Mouse (Mus musculus) MEL-GATA-1-ER (cell line): ENCODE results near the gene Cacna1h.
A peak's percentile ranks its signal among the peaks of the same experiment; 100 is the strongest.

Experiments
- DNase-seq: peaks from one replicate; pipeline ENCODE4 v3.0.0-alpha.2; 2012; ENCODE audit warnings: low read depth; ENCODE audit errors: extremely low read depth

Gene Cacna1h

DNA sequence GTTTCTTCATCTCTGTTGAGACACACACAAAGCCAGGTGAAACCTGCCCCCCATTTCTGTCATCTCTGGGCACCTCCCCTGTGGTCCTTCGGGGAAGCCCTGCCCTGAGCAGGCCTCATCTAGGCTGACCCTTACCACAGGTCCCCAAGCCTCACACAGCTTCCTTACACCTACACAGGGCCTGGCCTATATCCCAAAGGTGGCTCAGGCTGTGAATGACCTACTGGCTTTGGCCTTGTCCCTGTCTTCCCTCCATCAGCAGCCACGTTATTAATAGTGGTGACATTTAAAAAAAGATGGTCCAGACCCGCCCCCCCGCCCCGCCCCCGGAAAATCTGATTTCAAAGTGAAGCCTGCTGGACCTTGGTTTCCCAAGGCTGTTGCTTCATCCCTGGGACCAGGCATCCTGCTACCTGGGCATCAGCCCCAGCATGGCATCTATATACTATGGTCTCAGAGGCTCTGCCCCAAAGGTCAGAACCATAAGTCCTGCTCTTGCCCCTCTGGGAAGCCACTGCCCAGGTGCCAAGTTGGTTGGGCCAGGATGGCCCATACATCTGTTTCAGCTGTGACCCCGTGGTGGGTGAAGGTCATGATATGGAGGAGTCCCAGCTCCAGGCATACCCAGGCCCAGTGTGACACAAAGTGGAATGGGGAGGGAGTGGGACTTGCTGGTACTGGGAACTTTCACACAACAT is 25.1 kb downstream of the Cacna1h start:
- no peak for DNase-seq

DNA sequence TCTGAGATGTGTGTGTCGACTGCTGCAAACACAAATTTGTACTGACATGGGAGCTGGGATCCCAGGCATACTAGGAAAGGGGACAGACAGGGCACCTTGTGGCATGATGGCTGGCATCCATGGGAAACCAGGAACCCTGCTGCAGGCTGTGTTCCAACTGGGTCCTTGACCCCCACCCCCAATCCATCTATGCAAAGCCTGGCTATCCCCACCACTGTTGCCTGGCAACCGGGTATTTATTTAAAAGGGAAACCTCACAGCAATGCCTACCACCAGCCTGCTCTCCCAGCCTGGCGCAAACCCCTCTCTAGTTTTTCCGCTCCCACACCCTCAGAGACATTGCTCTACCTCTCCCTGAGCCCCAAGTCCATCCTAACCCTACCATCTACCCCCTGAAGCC is 26.2 kb downstream of the Cacna1h start:
- DNase-seq: no peak

DNA sequence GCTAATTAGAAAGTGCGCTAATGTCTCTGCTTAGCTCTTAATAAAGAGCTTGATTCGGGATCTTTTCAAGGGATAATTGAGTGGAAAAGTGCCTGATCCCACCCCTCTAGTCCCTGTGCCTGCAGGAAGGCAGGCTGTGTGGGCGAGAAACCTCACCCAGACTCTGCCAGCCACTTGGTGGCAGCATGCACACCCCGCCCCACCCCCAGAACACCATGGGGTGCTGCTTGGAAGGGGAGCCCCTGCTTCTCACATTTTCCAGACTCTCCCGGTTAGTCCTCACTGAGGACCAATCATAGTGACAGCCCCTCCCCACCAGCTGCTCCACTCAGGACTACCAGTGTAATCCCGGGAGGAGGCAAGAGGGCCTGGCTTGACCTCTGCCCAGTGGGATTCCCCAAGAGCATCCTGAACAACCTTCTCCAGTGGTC is 27.6 kb downstream of the Cacna1h start:
- no peak for DNase-seq

DNA sequence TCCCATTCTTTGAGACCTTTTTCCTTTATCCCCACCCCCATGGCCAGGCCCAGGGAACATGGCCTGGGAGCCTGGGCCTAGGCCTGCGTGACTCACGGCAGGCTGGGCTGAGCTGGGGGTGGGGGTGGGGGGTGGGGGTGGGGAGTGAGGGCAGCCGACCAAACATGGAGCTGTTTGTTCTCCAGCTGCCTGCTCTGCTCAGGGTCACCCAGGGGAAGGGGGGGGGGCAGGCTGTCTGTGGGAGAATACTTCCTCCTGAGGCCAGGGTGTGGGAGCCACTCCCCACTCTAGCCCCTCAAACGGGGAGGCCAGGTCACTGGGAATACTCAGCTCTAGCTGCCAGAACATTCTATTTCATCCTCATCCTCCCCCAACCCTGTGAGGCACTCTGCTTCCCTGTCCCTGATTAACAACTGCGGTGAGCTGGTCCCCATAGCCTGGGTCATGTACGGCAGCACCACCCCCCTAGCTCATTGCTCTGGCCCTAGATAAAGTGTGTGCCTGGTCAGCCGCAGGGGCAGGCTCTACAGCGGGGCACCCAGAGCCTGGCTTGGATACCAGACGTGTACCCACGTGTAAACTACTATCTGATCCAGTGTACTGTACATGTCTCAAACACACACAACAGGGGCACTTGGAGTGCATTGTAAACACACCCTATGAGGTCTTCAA is 28.2 kb downstream of the Cacna1h start:
- no peak for DNase-seq

DNA sequence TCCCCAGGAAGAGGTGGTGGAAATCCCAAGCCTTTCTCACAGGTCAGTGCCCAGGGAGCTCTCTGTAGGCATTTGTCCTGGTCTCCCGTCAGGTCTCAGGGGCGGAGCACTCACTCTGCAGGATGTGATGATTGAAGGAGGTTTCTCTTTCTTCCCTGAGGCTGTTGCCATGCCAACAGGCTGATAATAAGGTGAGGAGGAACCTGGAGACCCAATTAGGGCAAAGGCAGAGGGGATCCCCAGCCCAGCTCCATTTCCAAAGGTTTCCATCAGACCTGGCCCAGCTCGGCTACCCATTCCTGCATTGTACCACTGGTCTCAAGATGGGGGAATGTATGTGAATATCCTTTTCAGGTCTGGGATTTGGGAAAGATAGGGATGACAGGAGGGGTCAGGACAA is 29.4 kb downstream of the Cacna1h start:
- no peak for DNase-seq

DNA sequence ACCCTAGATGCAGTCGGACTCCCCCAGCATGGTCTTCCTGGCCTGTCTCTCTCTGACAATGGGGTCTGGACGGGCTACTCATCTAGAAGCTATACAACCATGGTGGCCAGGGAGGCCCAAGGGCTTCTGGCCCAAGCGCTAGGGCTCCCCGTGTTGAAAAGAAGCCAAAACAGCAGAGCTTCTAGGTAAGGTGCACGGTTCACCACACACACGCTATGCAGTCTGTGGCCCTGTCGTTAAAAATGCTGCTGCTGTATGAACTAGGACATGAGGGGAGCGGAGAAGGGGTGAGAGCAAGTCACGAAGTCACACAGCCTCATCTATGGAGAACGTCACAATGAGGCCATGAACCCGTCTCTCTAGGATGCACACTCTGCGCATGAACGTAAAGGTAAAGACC is 31.4 kb downstream of the Cacna1h start:
- DNase-seq: no peak

DNA sequence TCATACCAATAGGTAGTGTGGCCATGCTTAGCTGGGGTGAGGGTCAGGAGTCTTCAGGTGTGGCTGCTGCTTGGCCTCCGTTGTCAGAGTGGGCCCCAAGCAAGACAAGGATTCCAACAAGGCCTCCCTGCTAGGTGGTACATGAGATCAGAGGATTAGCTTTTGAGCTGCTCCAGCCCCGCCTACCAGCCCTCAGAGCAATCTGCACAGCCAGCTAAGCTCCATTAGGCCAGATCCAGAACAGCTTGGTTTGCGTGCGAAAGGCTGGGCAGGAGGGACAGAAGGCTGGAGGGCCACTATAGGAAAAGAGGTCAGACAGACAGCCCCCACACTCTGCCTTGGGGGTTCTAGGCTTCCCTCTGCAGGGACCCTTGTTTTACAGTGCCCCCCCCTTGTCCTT is 32.1 kb downstream of the Cacna1h start:
- no peak for DNase-seq

DNA sequence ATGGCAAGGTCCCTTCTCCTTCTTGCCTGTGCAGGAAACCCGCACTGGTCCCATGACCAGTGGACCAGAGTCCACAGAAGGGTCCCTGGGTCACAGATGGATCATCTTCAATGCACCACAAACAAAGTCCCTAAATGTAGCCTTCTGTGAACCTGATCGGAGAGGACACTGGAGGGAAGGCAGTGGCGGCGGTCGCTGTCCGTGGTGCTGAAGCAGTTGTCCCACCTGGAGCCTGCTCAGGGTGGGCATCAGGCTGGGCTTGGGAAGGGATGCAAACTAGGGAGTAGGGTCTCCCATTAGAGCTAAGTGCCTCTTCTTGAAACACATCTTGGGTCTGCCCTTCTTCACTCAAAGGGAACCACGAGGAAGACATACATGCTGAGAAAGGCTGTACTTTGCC is 33.1 kb downstream of the Cacna1h start:
- no peak for DNase-seq

DNA sequence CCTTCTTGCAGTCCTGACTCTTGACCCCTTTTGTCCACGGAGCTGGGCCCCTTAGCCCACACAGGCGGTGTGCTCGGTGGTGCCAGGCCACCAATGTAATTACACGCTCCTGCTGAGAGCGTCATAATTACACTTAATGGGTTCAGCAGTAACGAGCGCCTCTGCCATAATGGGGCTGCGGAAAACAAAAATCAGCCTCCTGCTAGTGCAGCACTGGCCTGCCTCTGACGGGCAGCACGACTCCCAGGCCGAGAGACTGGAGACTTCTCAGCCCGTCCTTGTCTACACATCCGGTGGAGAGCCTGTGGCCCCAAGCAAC is 35.1 kb downstream of the Cacna1h start:
- no peak for DNase-seq

DNA sequence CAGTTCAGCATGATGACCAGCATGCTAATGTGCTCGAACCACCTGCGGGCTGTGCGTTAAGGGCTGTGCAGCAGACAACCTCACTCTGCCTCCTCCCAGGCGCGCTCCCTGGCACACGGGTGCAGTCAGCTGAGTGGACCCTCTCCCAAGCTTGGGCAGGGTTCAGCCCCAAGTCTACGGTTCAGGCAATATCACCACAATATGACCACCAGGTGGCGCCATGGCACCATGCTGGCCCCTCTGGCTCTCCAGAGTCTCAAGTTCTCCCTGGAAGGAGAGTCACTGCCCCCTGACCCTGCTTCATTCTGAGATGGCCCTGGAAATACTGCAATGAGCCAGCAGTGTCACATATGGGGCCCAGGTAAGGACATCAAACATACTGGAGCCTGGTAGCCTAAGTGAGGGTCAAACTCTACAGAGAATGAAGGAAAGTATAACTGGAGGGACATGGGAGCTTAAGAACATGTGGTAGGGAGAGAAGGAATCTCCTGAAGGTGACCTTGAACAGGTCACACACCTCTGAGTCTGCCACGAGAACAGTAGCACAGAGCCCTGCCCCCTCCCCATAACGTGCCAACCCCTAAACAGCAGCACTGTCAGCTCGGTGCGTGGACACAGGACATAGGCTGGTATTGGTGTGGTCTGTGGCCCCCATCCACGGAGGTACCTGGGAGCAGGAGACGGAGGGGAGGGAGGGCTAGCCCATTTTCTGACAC is 35.6 kb downstream of the Cacna1h start:
- no peak for DNase-seq

DNA sequence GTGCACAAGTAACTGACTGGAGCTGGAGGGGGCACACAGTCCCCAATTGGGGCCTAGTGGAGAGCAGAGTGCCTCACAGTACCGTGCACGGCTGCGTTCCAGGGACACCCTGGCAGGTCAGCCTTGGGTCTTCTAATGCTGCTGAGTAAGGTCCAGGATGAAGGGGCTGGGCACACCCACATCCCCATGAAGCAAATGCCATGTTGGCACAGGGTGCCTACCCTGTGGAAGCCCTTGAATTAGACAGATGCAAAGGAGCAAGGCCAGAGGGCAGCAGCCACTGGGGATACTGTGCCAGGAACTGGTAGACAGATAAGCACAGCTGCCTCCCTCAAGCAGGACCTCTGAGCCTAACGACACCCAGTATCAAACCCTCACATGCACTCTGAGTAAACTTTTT is 39.1 kb downstream of the Cacna1h start:
- no peak for DNase-seq

DNA sequence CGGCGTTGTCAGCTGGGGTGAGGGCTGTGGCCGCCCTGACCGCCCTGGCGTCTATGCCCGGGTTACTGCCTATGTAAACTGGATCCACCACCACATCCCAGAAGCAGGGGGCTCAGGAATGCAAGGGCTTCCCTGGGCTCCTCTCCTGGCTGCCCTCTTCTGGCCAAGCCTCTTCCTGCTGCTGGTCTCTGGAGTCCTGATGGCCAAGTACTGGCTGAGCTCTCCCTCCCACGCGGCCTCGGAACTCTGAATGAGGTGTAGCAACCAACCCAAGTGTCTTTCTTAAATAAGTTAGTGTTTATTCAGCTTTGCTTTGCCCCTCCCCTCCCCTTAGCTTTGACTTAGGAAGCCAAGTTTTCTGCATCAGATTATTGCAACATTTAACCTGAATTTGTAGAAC is 59.6 kb downstream of the Cacna1h start:
- no peak for DNase-seq

DNA sequence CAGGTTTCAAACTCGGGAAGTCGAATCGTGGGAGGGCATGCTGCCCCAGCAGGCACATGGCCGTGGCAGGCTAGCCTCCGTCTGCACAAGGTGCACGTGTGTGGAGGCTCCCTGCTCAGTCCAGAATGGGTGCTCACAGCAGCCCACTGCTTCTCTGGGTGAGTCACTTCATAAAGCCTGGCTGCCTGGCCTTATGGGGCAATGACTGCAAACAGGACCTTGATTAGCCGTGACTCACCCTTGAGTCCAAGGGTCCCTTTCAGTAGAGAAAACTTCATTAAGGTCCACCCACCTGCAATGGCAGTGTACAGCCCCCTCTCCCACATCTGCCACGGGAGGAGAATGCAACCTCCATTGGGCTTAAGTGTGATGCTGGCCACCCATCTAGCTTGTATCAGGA is 61.1 kb downstream of the Cacna1h start:
- no peak for DNase-seq

DNA sequence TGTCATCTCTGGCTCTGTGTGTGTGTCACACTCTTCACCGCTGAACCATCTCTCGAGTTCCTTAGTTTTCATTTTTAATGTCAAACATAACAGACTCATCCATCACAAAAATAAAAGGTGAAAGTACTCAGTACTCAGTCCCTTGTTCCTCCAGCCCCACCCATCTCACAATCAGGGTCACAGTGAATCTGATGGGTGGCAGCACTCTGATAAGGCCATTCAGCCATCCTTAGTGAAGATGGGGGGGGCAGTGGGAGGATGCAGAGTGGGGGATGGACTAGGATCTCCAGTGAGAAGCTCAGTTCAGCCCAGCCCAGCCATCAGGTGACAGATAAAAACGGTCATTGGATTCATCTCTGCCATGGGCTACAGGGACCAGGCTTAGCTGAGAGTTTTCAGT is 64.6 kb downstream of the Cacna1h start, which contains the start of gene Tpsg1:
Gene Tpsg1 (plus strand): TSS at position 301 of the 400 bp plus-strand sequence.
- no peak for DNase-seq

DNA sequence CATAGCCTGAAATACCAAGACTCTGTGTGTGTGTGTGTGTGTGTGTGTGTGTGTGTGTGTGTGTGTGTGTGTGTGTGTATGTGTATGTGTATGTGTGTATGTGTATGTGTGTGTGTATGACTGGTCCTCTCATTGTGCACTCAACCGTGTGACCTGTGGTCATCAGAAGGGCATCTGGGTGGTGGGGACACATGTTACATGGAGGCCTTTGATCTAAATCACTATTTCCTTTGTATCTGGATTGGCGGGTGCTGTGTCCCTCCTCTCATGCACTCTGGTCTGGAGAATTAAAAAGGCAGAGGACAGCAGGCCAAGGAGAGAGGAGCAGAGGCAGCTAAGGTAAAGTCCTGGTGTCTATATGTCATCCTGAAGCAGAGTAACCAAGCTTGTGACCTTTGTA is 67.6 kb downstream of the Cacna1h start, which contains the start of gene Tpsb2:
Gene Tpsb2 (plus strand): TSS at position 301 of the 400 bp plus-strand sequence.
- no peak for DNase-seq

DNA sequence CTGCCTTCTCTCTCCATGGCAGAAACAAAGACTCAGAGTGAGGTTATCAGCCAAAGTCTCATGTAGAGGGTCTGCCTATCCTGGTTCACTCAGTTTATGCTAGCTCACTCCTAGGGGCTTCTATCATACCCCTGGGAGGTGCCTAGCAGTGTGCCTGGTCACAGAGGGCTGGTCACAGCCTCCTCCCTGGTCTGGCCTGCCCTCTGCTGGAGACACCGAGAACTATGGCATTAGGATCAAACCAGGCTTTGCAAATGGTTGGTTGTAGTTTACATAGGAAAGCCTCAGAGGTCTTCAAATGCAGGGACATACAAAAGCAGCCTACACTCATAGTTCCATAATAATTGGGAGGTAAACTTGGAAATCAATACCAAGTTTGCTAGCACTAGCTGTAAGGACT is 69.9 kb downstream of the Cacna1h start:
- peak; percentile 6 for DNase-seq

DNA sequence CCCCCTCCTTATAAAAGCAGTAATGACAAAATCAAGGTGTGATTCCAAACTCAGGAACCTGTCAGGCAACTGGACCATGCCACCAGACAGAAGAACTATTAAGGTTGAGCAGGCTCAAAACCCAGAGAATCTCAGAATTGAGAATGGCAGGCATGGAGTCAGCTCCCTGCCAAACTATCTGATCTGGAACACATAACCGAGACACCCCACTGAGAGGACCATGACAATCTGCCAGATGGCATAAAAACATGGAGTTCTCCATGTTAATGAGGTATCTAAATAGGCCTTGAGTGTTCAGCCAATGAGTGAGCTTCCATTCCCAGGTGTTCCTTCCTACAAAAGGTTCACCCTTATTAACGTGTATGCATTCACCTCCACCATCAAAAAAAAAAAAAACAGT is 72.3 kb downstream of the Cacna1h start:
- no peak for DNase-seq

DNA sequence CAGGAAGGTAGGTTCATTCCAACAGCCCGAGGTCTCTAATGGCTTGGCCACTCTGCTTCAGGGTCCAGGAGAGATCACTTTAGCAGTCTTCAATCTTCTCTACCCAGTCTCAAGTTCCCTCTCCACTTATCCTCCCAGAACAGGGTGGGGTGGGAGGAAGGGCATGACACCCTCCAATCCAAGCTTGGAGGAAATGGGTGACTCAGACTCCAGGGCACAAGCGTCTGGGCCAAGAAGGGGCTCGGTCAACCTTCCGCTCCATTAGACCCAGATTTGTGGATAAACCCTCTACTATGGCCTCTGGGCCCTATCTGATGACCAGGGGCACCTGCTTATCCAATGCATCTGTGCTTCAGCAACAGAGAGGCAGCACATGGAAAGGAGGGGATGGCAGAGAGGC is 88.1 kb downstream of the Cacna1h start, which contains the start of gene Tpsab1:
Gene Tpsab1 (minus strand): TSS at position 101 of the 400 bp plus-strand sequence.
- no peak for DNase-seq

DNA sequence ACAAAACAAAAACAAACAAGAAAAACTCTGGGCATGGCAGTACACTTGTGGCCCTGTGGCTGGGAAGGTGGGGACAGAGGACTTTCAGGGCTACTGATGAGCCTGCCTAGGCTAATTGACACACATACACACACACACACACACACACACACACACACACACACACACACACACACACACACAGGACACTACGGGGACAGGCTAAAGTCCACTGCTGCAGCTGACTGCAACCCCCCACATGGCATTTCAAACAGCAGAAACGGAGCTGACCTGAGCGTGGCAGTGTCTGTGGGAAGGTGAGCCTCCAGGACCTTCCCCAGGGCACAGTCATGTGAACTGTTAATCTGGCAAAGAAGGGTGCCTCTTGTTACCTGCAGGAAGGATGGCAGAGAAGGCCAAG is 92.1 kb downstream of the Cacna1h start:
- DNase-seq: no peak

DNA sequence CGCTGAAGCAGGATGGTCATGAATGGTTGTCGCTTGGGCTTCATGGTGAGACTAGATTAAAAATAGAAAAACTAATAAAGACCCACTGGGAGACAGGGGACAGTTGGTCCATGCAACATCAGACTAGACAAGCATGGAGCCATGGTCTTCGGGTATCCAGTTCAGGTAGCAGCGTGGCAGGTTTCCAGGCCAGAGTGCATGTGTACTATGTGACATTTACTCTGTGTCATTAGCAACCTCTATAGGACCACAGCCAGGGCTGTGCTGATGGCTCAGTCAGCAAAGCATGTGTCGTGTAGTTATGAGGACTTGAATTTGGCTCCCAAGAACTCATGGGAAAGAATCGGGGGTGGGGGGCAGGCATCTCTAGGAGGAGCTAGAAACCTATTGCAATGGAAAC is 93.6 kb downstream of the Cacna1h start:
- DNase-seq: no peak

DNA sequence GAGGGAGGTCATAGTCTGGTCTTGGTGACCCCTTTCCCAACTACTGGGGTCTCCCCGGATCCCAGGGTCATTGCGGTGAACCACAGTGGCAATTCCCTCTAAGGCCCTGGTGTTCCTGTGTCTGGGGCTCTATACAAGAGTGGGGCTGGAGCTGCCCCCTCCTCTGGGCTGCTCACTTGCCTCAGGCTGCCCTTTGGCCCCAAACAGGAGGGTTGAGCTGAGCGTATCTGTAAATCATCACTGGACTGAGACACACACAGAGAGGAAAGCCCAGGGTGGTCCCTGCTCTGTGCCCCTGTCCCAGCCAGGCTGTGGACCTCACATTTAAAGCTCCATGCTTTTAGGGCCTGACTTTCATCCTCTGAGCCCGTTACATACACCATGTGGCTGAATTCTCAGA is 95.4 kb downstream of the Cacna1h start:
- no peak for DNase-seq

DNA sequence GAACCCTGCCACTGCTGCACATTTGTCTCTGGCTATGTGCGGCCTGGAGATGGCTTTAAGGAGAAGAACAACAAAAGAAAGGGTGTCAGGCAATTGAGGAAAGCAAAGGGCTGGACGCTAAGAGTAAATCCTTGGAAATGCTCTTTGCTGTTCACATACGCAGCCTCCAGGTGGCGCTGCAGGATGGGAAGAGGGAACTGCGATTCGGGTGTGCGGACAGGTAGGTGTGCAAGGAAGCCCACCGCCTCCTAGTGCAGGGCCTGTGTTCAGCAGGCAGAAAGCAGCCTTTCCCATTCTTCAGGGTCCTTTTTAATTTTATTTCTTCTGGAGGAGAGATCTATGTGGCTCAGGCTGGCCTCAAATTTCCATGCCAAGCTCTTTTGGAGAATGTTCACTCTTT is 99.6 kb downstream of the Cacna1h start:
- DNase-seq: no peak

DNA sequence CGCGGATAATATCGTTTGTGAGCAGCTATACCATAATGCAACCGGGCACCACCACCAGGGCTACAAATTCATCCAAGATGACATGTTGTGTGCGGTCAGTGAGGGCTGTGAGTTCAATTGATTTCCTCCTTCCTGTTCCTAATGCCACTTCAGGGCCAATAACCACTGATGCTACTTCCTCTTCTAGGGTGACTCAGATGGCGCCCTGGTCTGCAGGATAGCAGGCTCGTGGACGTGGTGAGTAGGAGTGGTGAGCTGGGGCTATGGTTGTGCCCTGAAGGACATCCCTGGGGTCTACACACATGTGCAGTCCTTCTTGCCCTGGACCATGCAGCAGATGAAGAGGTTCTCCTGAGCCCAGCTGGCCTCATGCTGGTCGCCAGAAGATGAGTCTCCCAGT is 101.3 kb downstream of the Cacna1h start:
- no peak for DNase-seq
